Mouse (Mus musculus) spleen, adult 2 months (tissue): ENCODE measurements around the gene Erc2. TPM values are rescaled to one million over a fixed set of nuclear protein-coding genes. Genes with fewer than 3 reads are reported as not detected.

ENCODE experiments used
- DNase-seq, 2 experiments: peaks; one replicate each; pipeline versions ENCODE4 v3.0.0 to v3.0.0-alpha.2; 2012 to 2021; ENCODE audit warnings: low spot score in 2 of 2, low read depth in 1 of 2
- H3K27ac ChIP-seq: fragments of 200-500 bp; 2 replicates; pipeline ENCODE4 v1.5.1; 2012; ENCODE audit warnings: low read length, inconsistent platforms; ENCODE audit not compliant: insufficient read depth
- H3K27me3 ChIP-seq: fragments of 200-500 bp; 2 replicates; pipeline ENCODE4 v1.6.1; 2012; ENCODE audit warnings: mild to moderate bottlenecking, moderate library complexity, low read length, inconsistent platforms; ENCODE audit not compliant: control insufficient read depth, insufficient read depth
- H3K36me3 ChIP-seq: fragments of 200-500 bp; 2 replicates; pipeline ENCODE4 v1.6.1; 2012; ENCODE audit warnings: mild to moderate bottlenecking, low read length, inconsistent platforms; ENCODE audit not compliant: control insufficient read depth, insufficient read depth
- H3K4me1 ChIP-seq: fragments of 200-500 bp; 2 replicates; pipeline ENCODE4 v1.6.1; 2011; ENCODE audit warnings: inconsistent platforms; ENCODE audit not compliant: control insufficient read depth, insufficient read depth, insufficient read length
- H3K4me3 ChIP-seq: fragments of 200-500 bp; 2 replicates; pipeline ENCODE4 v1.5.1; 2011; ENCODE audit warnings: mild to moderate bottlenecking, inconsistent platforms; ENCODE audit not compliant: insufficient read depth, insufficient read length; ENCODE audit errors: extremely low read depth
- CTCF ChIP-seq: fragments of 200-500 bp; IDR thresholded peaks from 2 replicates; pipeline ENCODE4 v1.5.1; 2011; ENCODE audit warnings: mild to moderate bottlenecking, inconsistent platforms; ENCODE audit not compliant: insufficient read depth, insufficient read length, insufficient replicate concordance; ENCODE audit errors: extremely low read depth
- POLR2A ChIP-seq: fragments of 200-500 bp; IDR thresholded peaks from 2 replicates; pipeline ENCODE4 v1.6.1; 2011; ENCODE audit warnings: low read depth, low read length, inconsistent platforms
- WGBS: fragments of 180-500 bp; shearing (Covaris S2); methylation state at CpG from one replicate; pipeline ENCODE4 v1.1.7; 2018; 5-methylcytosine and 5-hydroxymethylcytosine counted together
- polyA plus RNA-seq: library from polyadenylated mRNA; depleted of rRNA; stranded (reverse); fragments of >200 nt; gene quantifications from 2 replicates; pipeline ENCODE4 v1.2.3, GENCODE M21; 2012

The Erc2 gene
- polyA plus RNA-seq, 1 experiment, result 0.11 TPM

GRCm38 (mm10) chr14:27613766-27614165 lies 8.5 kb upstream of the Erc2 start:
- 78% methylated on average over 5 of the region's 5 CpGs for WGBS

GRCm38 (mm10) chr14:27617286-27617685 lies 4.9 kb upstream of the Erc2 start:
- H3K27me3 ChIP-seq, result peaks cover 2% of the 10 kb centered on the region
- no peaks in the 10 kb centered on the region for H3K36me3 ChIP-seq
- no peak overlapping the region for H3K27ac ChIP-seq
- TF ChIP-seq CTCF (no peak), POLR2A (no peak)
- 83% methylated on average over 3 of the region's 3 CpGs for WGBS
- no peak for DNase-seq
- no peaks in the 10 kb centered on the region for H3K4me1 ChIP-seq
- no peak overlapping the region for H3K4me3 ChIP-seq

More at GRCm38 (mm10) chr14:27613766-27614165, 8.5 kb upstream of the Erc2 start:
- no peaks in the 10 kb centered on the region for H3K4me1 ChIP-seq
- H3K4me3 ChIP-seq, result no peak overlapping the region
- no peak for DNase-seq
- TF ChIP-seq CTCF (no peak), POLR2A (no peak)
- no peak overlapping the region for H3K27ac ChIP-seq
- no peaks in the 10 kb centered on the region for H3K27me3 ChIP-seq
- no peaks in the 10 kb centered on the region for H3K36me3 ChIP-seq

GRCm38 (mm10) chr14:27621576-27621975 lies 652 bp upstream of the Erc2 start:
- H3K4me3 ChIP-seq, result no peak overlapping the region
- no peak for DNase-seq
- 59% methylated on average over 8 of the region's 8 CpGs for WGBS
- H3K36me3 ChIP-seq, result no peaks in the 10 kb centered on the region
- no peaks in the 10 kb centered on the region for H3K4me1 ChIP-seq
- H3K27me3 ChIP-seq, result peaks cover 6% of the 10 kb centered on the region
- no peak for TF ChIP-seq CTCF
- TF ChIP-seq POLR2A, result no peak
- H3K27ac ChIP-seq, result no peak overlapping the region

DNA sequence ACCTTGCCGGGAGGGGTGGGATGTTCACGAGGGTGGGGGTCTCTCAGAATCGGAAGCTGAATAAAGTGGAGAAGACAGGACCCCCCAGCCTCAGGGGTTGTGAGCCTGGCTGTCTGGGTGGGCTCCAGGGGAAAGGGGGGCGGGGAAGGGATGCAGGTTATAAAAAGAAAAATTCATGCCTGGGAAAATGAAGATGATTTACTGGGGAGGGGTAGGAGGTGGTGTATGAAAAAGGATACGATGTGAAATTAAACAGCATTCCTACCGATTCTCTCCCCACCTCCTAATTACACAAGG lies 643 bp downstream of the Erc2 start:
- no peak for DNase-seq
- 11% methylated on average over 6 of the region's 6 CpGs for WGBS
- no peaks in the 10 kb centered on the region for H3K4me1 ChIP-seq
- no peak overlapping the region for H3K4me3 ChIP-seq
- H3K27ac ChIP-seq, result no peak overlapping the region
- peaks cover 6% of the 10 kb centered on the region for H3K27me3 ChIP-seq
- H3K36me3 ChIP-seq, result no peaks in the 10 kb centered on the region
- TF ChIP-seq CTCF (no peak), POLR2A (no peak)

GRCm38 (mm10) chr14:27623368-27623767 lies 1.1 kb downstream of the Erc2 start:
- WGBS, result 14% methylated on average over 10 of the region's 10 CpGs
- H3K4me1 ChIP-seq, result no peaks in the 10 kb centered on the region
- TF ChIP-seq CTCF, result no peak
- TF ChIP-seq POLR2A, result no peak
- no peak for DNase-seq
- peaks cover 6% of the 10 kb centered on the region for H3K27me3 ChIP-seq
- H3K36me3 ChIP-seq, result no peaks in the 10 kb centered on the region
- no peak overlapping the region for H3K27ac ChIP-seq
- no peak overlapping the region for H3K4me3 ChIP-seq

DNA sequence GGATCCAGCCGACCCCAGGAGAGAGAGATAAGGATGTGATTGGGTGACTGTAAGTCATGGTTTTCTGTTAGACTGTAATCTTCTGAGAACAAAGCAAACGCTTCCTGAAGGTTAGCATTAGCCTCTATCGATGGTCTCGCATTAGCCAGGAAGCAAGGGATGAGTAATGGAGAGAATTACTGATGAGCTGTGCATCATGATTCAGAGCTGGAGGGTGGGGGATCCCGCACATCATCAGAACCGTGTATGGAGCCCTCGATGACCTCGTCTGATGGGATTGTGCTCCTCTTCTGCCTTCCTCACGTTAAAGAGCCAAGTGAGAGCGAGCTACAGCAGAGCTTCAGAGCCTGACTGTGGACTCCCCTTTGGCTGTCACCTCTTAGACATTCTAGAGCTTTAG lies 6.5 kb downstream of the Erc2 start:
- Histone ChIP-seq H3K4me1 (no peaks in the 10 kb centered on the region), H3K36me3 (no peaks in the 10 kb centered on the region), H3K27ac (no peak overlapping the region), H3K4me3 (no peak overlapping the region), H3K27me3 (no peaks in the 10 kb centered on the region)
- no peak for DNase-seq
- WGBS, result 74% methylated on average over 10 of the region's 10 CpGs
- TF ChIP-seq CTCF, result no peak
- TF ChIP-seq POLR2A, result no peak

GRCm38 (mm10) chr14:27629369-27630012 lies 7.3 kb downstream of the Erc2 start:
- DNase-seq, result no peak
- H3K36me3 ChIP-seq, result no peaks in the 10 kb centered on the region
- TF ChIP-seq CTCF, result no peak
- no peak for TF ChIP-seq POLR2A
- no peaks in the 10 kb centered on the region for H3K4me1 ChIP-seq
- no peak overlapping the region for H3K4me3 ChIP-seq
- H3K27me3 ChIP-seq, result no peaks in the 10 kb centered on the region
- WGBS, result 82% methylated on average over 5 of the region's 5 CpGs
- H3K27ac ChIP-seq, result no peak overlapping the region
